Mouse (Mus musculus) ES-Bruce4 (cell line): ENCODE results near the gene Hpse. TPM values are rescaled to one million over a fixed set of nuclear protein-coding genes. Genes with fewer than 3 reads are reported as not detected.
A peak's percentile ranks its signal among the peaks of the same experiment; 100 is the strongest.

Source experiments
- H3K27ac ChIP-seq: 2 replicates; pipeline ENCODE4 v1.5.1; 2012; ENCODE audit warnings: low read length, inconsistent platforms; ENCODE audit not compliant: insufficient read depth
- H3K27me3 ChIP-seq: 2 replicates; pipeline ENCODE4 v1.6.1; 2012; ENCODE audit warnings: mild to moderate bottlenecking, low read length, inconsistent platforms; ENCODE audit not compliant: control insufficient read depth, poor library complexity, insufficient read depth, severe bottlenecking
- H3K36me3 ChIP-seq: 2 replicates; pipeline ENCODE4 v1.6.1; 2012; ENCODE audit warnings: inconsistent platforms, mild to moderate bottlenecking, low read length, moderate library complexity; ENCODE audit not compliant: control insufficient read depth, poor library complexity, insufficient read depth, severe bottlenecking
- H3K4me1 ChIP-seq: one replicate; pipeline ENCODE4 v1.8.1; 2011; ENCODE audit warnings: low read length; ENCODE audit not compliant: control insufficient read depth, insufficient read depth
- H3K4me3 ChIP-seq: 2 replicates; pipeline ENCODE4 v1.5.1; 2011; ENCODE audit warnings: low read depth, mild to moderate bottlenecking, low read length
- H3K9ac ChIP-seq: 2 replicates; pipeline ENCODE4 v1.6.1; 2012; ENCODE audit warnings: low read depth, mild to moderate bottlenecking, inconsistent platforms; ENCODE audit not compliant: poor library complexity, severe bottlenecking
- H3K9me3 ChIP-seq: replicated peaks from 2 replicates; pipeline ENCODE4 v1.6.1; 2012; ENCODE audit warnings: mild to moderate bottlenecking, low read length, inconsistent platforms; ENCODE audit not compliant: control insufficient read depth, poor library complexity, insufficient read depth, severe bottlenecking
- CTCF ChIP-seq: IDR thresholded peaks from one replicate; pipeline ENCODE4 v1.8.1; 2011; ENCODE audit warnings: low read depth, low read length
- EP300 ChIP-seq: IDR thresholded peaks from 2 replicates; pipeline ENCODE4 v1.6.1; 2011; ENCODE audit warnings: low read depth, low read length; ENCODE audit not compliant: insufficient read depth
- POLR2A ChIP-seq: IDR thresholded peaks from one replicate; pipeline ENCODE4 v1.8.1; 2011; ENCODE audit warnings: low read length; ENCODE audit not compliant: insufficient read depth
- polyA plus RNA-seq: library from polyadenylated mRNA; stranded (reverse); fragments of >200 nt; gene quantifications from 2 replicates; pipeline ENCODE4 v1.2.4, GENCODE M21; 2011; ENCODE audit warnings: low read depth; ENCODE audit not compliant: missing spikeins, insufficient read depth, insufficient read length

Hpse gene
- polyA plus RNA-seq, 1 experiment, result not detected

DNA sequence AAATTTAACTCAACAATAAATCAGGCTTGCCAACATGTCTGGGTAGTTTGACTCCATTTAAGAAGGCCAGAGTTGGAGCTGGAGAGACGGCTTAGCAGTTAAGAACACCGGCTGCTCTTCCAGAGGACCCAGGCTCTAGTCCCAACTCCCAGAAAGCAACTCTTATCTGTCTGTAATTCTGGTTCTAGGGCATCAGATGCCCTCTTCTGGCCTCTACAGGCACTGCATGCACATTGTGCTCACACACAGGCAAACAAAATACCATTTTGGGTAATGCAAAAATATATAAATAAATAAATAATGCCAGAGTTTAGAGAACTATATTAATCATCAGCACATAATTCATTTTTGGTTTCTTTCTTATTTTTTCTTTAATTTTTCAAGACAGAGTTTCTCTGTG, 15.2 kb downstream of the Hpse start:
- peak; percentile 23 for TF ChIP-seq CTCF
- TF ChIP-seq EP300, result no peak
- TF ChIP-seq POLR2A, result no peak
- no peaks in the 10 kb centered on the region for H3K36me3 ChIP-seq
- no peak overlapping the region for H3K9ac ChIP-seq
- peaks cover 3% of the 10 kb centered on the region for H3K4me1 ChIP-seq
- H3K4me3 ChIP-seq, result no peak overlapping the region
- no peaks in the 10 kb centered on the region for H3K9me3 ChIP-seq
- H3K27ac ChIP-seq, result no peak overlapping the region
- no peaks in the 10 kb centered on the region for H3K27me3 ChIP-seq

DNA sequence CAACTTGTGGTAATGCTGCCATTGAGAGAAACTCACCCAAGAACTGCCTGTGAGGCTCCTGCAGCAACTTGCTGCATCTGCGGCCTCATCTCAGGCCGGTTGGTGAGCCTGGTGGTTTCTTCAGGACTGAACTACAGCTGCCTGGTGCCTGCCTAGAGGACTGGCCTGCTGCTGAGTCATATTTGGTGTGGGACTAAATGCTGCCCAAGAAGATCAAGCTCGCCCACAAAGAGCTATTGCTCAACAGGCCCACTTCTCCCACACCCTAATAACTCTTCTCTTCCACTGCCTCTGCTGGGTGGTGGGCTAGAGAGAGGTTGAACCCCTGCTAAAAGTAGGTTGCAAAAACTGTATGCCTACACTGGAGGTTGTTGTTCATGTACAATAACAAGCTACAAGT, 17.2 kb downstream of the Hpse start:
- H3K4me3 ChIP-seq, result no peak overlapping the region
- H3K36me3 ChIP-seq, result no peaks in the 10 kb centered on the region
- H3K27me3 ChIP-seq, result no peaks in the 10 kb centered on the region
- no peak overlapping the region for H3K9ac ChIP-seq
- no peaks in the 10 kb centered on the region for H3K9me3 ChIP-seq
- H3K4me1 ChIP-seq, result peaks cover 3% of the 10 kb centered on the region
- no peak overlapping the region for H3K27ac ChIP-seq
- no peak for TF ChIP-seq EP300
- no peak for TF ChIP-seq CTCF
- no peak for TF ChIP-seq POLR2A

DNA sequence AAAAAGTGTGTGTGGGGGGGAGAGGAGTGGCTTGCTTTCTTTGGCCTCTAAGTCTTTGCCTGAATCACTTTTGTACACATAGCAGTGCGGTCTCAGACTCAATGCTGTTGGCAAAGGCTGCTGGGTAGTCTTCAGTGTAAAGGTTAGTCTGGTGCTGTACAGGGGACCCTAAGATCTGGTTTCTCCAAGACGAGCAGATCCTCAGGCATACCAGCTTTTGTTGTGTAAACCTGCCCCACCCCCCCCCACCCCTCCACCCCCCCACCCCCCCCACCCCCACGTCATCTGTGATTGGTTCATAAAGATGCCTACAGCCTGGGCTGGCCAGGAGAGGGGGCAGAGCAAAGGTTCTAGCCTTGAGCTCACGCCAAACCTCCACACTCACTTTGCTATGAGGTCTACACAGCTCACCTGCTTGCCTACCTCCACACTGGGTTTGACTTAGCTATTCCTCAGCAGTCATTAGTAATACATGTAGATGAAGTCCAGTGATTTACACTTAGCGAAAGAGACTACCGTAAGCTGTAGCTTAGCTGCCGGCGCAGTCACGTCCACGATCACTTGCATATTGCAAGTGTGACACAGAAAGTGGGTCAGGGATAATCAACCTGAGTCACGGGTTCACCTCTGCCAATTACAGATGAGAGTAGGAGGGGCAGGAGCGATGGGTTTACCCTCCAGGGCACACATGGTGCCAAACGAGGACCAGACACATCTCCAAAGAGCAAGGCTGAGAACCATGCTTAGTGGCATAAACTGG, 18.5 kb downstream of the Hpse start:
- no peak for TF ChIP-seq CTCF
- no peak for TF ChIP-seq EP300
- TF ChIP-seq POLR2A, result no peak
- no peak overlapping the region for H3K4me3 ChIP-seq
- H3K36me3 ChIP-seq, result no peaks in the 10 kb centered on the region
- H3K9ac ChIP-seq, result no peak overlapping the region
- H3K27me3 ChIP-seq, result no peaks in the 10 kb centered on the region
- no peak overlapping the region for H3K27ac ChIP-seq
- no peaks in the 10 kb centered on the region; the same call in 1 of the 2 replicates for H3K9me3 ChIP-seq
- peaks cover 3% of the 10 kb centered on the region for H3K4me1 ChIP-seq

DNA sequence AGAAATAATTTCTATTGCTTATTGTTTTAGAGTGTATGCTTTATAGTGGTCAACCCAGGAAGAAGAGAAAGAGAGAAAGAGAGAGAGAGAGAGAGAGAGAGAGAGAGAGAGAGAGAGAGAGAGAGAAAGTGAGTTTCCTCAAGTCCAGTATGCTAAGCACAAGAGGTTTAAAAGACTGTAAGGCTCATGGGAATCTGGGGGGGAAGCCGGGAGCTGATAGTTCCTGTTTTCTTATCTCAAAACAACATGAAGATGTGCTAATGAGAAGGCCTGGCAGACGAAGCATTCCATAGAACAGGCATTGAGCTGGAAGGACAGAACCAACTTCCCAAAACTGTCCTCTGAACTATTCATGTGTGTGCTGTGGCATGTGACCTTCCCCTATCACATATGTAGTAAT, 21.6 kb downstream of the Hpse start:
- Histone ChIP-seq H3K9ac (no peak overlapping the region), H3K9me3 (no peaks in the 10 kb centered on the region; the same call in 1 of the 2 replicates), H3K4me1 (peaks cover 3% of the 10 kb centered on the region), H3K4me3 (no peak overlapping the region), H3K27ac (no peak overlapping the region), H3K27me3 (no peaks in the 10 kb centered on the region), H3K36me3 (no peaks in the 10 kb centered on the region)
- TF ChIP-seq EP300 (no peak), CTCF (no peak), POLR2A (no peak)

DNA sequence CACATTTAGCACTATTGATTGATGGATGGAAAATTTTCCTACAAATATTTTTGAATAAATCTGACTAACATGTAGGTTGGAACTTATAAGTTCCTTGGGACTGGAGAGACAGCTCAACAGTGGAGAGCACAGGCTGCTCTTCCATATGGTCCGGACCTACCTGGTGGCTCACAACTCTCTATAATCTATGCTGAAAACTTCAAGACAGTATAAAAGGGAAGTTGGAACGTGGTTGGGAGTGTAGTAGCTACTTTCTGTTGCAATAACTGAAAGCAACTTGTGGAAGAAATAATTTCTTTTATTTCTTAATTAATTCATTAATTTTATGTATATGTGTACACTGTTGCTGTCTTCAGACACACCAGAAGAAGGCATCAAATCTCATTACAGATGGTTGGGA, 22.1 kb downstream of the Hpse start:
- TF ChIP-seq CTCF, result no peak
- TF ChIP-seq POLR2A, result no peak
- TF ChIP-seq EP300, result no peak
- H3K27ac ChIP-seq, result no peak overlapping the region
- H3K4me3 ChIP-seq, result no peak overlapping the region
- H3K9ac ChIP-seq, result no peak overlapping the region
- no peaks in the 10 kb centered on the region for H3K36me3 ChIP-seq
- H3K4me1 ChIP-seq, result peaks cover 3% of the 10 kb centered on the region
- no peaks in the 10 kb centered on the region; the same call in 1 of the 2 replicates for H3K9me3 ChIP-seq
- H3K27me3 ChIP-seq, result no peaks in the 10 kb centered on the region

DNA sequence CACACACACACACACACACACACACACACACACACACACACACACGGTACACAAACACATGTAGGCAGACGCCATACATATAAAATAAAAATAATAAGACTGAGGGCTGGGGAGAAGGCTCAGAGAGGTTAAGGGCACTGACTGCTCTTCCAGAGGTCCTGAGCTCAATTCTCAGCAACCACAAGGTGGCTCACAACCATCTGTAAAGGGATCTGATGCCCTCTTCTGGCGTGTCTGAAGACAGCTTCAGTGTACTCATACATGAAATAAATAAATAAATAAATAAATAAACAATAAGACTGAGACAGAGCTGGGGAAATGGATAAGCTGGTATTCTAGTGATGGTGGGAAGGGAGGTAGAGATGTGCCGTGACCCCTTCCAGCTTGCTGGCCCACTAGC, 33.9 kb downstream of the Hpse start:
- Histone ChIP-seq H3K4me3 (no peak overlapping the region), H3K9me3 (no peaks in the 10 kb centered on the region)

More for the DNA sequence above, 33.9 kb downstream of the Hpse start:
- no peaks in the 10 kb centered on the region for H3K4me1 ChIP-seq
- H3K27me3 ChIP-seq, result no peaks in the 10 kb centered on the region
- H3K9ac ChIP-seq, result no peak overlapping the region
- no peak overlapping the region for H3K27ac ChIP-seq
- H3K36me3 ChIP-seq, result no peaks in the 10 kb centered on the region
- TF ChIP-seq POLR2A, result no peak
- TF ChIP-seq CTCF, result peak; percentile 42
- TF ChIP-seq EP300, result no peak
